Mouse (Mus musculus) cerebellum, adult 2 months (tissue): ENCODE measurements around the gene Lif.

Experiments used
- CTCF ChIP-seq: fragments of 200-500 bp; IDR thresholded peaks from 2 replicates; pipeline ENCODE4 v1.5.1; 2011; ENCODE audit warnings: low read depth, mild to moderate bottlenecking, control low read depth, low read length, moderate library complexity, borderline replicate concordance; ENCODE audit not compliant: insufficient read depth
- POLR2A ChIP-seq: fragments of 200-500 bp; IDR thresholded peaks from 2 replicates; pipeline ENCODE4 v1.6.1; 2011; ENCODE audit warnings: low read length, control low read depth, borderline replicate concordance; ENCODE audit not compliant: insufficient read depth

DNA sequence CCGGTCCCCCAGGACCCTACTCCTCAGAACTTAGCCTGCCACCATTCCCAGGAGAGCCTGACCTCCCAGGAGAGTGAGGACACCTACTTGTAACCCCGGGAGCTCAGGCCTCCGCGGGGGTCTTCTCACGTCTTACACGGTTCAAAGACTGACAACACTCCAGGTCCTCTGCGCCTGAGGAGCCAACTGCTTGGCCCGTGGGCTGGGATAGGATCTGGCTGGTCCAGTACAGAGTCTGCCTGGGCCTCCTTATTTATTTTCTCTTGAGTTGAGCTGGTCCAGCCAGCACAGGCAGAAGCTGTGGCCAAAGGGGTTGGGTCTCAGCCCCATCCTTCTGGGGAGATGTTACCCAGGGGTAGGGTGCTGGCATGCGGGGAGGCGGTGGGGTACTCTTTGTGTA is 42.3 kb upstream of the Lif start:
- TF ChIP-seq CTCF (no peak), POLR2A (no peak)
